Mouse (Mus musculus) urinary bladder, postnatal 36 days (tissue): ENCODE results near the gene Ppm1n.

Experiments
- DNase-seq, 2 experiments: peaks; one replicate each; pipeline ENCODE4 v3.0.0; 2022; ENCODE audit warnings: low spot score in 2 of 2, mixed read lengths in 1 of 2

Ppm1n gene

DNA sequence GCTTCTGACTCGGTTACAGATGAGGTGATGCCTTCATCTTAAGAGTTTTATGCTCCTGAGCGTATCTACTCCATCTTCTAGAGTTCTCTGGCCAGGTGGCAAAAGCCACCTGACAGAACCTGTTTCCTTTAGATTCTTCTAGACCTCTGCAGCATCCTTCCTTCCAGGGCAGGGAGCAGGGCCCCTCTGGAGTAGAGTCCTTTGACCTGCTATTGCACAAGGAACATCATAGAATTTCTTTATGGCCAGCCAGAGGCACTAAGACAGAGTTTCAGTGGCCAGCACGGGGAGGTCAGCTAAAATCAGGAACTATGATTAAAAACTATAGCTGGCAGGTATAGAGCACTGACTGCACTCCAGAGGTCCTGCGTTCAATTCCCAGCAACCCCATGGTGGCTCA is 27.8 kb downstream of the Ppm1n start:
- DNase-seq: no peak

DNA sequence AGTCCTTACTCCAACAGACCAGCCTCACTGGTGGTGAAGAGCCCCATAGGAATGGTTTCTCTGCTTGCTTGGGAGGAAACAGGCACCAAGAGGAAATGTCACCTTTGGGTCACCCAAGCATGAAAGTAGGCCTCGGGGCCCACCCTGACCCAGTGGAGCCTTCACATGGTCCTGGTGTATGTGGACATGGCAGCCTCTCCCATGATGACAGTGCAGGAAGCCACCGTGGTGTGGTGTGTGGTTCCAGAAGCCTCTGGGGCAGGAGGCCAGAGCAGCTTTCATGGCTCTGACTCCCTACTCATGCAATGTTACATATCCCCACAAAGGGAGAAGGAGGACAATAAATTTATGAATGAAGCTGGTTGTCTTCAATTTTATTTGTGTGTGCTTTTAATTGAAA is 32.4 kb downstream of the Ppm1n start:
- no peak for DNase-seq

DNA sequence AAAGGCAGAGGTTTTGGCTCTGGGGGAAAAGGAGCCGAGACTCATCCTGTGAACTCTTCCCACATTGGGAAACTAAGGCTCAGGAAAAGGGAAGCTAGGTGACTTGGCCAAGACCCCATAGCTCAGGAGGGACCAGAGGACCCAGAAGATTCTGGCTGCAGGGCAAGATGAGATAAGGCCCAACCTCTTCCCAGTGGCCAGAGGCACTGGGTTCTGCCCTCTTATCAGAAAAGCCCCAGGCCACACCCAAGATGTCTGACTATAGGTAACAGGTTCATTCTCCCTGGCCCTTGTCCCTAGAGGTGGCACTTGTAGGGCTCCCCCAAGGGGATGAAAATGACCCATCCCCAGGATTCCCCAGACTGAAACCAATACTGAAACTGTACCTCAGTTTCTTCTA is 33.0 kb downstream of the Ppm1n start:
- no peak for DNase-seq

DNA sequence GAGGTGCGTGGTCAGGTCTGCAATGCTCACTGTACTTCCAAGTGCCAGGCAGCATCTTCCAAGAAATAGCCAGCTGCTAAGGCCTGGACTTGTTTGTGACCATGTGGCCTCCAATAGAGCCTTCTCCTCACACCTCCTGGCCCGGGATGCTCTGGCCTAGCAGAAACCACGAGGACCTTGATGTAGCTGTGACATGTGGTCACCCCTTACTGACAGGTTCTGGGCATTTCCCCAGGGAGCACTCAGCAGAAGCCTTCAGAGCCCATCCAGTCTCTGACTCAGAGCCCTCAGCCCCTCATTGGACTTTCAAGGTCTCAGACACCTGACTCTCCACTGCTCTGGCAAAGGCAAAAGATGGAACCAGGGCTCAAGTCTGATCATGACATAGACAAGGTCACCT is 34.8 kb downstream of the Ppm1n start:
- DNase-seq: no peak

DNA sequence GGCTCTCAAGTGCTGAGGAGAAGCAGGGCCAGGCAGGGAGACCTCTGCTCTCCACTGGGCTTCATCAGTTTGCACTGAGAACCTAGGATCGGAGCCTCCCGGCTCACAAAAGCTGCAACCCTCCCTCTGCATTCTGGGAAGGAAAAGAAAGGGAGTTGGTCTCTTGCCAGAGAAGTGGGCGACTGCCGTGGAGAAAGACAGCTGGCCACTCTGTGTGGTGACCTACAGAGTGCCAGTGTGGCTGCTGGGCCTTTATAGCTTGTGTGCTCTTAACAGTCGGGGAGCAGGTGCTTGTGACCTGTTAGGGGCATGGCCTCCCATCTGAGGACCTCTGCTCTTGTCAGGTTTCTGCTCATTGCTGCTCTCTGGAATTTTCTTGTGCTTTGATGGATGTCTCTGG is 36.0 kb downstream of the Ppm1n start:
- no peak for DNase-seq

DNA sequence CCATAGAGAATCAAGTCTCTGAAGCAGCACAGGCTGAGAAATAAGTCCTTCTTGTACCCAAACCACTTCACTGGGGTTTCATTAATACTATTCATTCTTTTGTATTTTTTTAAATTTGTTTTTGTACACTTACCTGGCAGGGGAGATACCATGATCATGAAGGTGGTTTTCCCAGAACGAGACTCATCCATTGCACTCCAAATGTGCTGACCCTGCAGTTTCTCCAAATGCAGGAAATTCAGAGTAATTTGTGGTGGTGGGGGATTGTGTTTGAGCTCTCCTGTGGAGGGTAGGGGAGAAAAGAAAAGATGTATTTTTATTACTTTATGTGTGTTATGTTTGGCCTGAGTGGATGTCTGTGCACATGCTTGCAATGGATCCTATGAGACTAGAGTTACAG is 37.9 kb downstream of the Ppm1n start:
- no peak for DNase-seq

DNA sequence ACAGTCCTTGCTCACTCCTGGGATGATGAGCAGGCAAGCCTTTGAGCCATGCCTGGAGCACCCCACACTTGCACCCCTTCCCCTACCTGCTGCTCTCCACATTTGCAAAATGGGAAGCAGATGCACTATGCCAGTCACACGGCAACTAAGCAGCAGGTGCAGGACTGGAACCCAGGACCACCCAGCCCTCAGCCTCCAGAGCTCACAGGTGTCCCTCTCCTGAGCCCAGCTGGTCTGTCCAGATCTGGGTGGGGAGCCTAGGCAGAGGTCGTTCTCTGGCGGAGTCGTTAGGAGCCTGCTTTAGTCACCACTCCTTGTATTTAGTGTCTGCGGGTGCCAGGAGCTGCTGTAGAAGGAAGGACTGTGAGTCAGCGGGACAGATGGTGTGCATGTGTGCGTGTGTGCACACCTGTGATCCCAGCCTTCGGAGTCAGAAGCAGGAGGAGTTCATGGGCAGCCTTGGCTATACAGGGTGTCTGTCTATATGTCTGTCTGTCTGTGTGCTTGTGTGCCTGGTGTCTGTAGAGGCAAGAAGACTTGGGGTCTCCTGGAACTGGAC is 38.9 kb downstream of the Ppm1n start:
- DNase-seq: no peak

DNA sequence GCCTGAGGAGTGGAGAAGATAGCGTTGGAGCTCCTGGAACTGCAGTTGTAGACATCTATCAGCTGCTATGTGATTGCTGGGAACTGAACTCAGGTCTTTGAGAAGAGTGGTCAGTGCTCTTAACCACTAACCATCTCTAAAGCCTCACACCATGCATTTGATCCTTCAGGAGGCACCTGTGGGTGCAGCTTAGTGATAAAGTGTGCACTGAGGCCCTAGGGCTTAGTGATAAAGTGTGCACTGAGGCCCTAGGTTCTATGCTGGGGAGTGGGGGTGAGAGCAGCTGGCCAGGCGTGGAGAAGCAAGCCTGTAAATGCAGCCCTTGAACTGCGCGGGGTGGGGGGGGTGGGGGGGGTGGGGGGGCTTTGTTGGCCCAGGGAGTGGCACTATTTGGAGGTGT is 39.9 kb downstream of the Ppm1n start:
- DNase-seq: no peak

DNA sequence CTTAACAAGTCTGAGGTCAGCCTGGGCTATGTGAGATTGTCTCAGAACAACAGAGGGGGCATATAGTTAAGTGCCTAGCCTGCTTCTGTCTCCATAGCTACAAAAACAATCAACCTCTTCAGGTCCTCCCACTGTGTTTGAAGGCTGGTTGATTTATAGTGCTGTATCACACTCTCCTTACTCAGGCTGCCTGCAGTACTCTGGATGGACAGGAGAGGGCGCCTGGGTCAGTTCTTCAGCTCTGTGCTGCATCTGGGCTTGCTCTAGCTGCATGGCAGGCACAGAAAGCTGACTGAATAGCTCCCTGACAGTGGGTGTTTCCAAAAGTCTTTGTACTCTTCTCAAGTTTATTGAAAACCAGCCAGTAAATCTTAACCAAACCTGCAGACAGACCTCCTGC is 40.4 kb downstream of the Ppm1n start:
- DNase-seq: peak; percentile 86 to 87

DNA sequence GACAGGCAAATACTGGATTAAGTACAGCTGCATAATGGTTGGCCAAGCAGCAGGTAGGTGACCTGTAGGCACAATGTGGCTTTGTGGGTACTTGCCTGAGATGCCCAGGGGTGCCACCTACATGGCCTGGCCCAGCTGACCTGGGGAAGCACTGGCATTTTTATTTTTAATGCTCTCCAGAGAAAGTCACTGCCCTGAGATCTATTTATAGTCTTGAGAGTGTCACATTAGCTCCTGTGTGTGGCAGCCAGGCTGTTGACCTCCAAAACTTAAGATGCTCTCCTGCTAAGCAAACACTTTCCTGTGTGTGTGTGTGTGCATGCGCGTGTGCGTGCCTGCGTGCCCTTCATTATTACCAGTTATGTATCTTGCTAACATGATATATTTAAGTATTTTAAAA is 41.5 kb downstream of the Ppm1n start:
- no peak for DNase-seq

DNA sequence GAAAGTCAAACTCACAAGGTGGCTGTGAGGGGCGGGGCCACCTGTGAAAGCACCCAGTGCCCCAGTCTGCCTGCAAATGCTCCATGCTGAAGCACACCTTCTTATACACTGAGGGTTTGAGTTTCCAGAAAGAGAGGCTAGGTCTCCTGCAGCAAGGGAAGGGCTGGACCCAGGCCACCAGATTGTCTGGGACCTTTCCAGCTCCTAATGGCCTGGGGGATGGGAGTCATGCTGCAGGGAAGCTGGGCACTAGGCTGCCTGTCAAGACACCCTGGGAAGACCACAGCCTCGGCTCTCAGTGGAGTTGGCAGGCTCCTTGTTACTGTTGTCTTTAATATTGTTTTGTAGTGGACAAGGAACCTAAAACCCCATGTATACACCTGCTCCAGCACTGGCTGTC is 43.5 kb downstream of the Ppm1n start:
- DNase-seq: no peak

DNA sequence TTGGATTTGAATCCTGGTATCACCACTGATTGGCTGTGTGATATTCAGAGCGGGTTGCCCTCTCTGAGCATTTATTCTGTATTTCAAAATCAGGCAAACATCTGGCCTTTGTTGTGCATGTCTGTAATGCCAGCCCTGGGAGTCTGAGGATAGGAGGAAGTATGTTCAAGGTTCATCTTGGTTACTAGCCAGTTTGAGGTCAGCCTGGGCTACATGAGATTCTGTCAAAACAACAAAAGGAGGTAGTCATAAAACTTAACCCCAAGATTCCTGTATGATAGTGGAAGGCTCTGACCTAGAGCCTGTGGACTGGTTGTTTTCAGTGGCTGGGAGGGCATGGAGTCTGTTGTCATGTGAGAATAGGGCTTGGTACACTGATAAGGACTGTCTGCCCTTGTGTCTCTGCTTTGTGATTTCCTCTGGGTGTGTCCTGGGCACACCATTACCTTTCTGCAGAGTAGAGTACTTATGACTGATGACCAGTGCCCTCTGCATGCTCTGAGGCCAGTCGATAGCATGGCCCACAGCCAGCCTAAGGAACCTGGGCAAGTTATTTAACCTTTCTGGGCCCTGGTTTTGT is 44.7 kb downstream of the Ppm1n start:
- DNase-seq: no peak

DNA sequence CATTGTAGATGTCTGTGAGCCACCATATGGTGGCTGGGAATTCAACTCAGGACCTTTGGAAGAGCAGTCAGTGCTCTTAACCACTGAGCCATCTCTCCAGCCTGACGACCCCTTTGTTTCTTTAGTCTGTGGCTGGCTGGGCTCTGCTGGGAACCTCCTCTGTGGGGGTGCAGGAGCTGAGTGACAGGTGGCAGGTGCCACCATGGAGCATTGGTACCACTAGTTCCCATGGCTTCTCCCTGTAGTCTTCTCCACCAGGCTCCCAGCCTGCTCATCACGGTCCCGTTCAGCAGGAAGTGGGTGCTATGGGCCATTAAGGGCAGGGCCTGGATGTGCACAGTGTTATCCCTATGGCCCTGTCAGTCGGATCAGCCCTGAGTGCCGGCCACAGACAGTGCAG is 45.2 kb downstream of the Ppm1n start:
- DNase-seq: no peak

DNA sequence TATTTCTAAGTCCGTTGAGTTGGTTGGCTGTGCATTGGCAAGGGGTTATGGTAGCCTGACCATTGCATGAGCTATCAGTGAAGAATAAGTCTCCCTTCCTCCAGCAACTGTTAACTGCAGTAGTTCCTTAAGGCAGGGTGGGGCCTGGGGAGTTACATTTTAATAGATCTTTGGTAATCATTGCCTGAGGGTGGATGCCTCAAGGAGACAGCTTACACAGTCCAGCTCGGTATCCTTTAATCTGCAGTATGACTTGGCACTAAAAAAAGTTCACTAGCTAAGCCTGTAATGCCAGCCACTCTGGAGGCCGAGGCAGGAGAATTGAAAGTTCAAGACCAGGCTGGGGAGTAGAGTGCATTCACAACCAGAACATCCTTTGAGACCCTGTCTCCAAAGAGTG is 48.0 kb downstream of the Ppm1n start:
- DNase-seq: no peak

DNA sequence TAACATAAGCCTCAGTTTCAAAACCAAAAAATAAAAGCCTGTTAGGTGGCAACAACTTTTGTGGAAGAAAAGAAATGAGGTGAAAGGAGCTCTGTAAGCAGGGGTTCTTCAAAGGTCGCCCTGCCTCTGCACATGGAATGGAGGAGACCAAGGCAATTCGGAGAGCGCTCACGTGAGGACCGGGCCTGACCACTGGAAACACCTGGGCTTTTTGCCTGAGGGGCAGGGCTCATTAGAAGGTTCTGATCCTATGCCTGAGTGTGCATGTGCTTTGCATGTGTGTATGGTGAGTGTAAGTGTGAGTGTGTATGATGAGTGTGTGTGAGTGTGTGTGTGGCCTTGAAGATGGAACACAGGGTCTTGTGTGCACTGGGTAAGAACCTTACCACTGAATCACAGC is 49.0 kb downstream of the Ppm1n start:
- DNase-seq: no peak

DNA sequence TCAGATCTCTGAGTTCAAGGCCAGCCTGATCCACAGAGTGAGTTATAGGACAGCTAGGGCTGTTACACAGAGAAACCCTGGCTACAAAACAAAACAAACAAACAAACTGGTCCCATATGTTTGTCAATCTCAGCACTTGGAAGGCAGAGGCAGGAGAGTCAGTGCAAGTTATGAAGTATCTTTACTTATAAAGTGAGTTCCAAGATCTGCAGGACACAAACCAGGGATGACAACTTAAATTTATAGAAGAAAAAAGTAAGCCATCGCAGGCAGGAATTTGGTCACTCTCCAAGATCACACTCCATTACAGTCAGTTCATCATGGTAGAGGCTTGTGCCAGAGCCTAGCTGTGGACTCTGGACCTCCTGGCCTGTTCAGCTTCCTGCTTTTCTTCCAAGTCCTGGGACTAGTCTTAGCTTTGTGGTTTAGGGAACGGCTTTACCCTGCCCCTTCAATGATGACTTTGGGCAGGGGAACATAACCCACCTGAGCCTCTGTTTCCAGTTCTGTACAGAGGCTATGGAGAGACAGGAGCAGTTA is 49.8 kb downstream of the Ppm1n start:
- DNase-seq: no peak

DNA sequence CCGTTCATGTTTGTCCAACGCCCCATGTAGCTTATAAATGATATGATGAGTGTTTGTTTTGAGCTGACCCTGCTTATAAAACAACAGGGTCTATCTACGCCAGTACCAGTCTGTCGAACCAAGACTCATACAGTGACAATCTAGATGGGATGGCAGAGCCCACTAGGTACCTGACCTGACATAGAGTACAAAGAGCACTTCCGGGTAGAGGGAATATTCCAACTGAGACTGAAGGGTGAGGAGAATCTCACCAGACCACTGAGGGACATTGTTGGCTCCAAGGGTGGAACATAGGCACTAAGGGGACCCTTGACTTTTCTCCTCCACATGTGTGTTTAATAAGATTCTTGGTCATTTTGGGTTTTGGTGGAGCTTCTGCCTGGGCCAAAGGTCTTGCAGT is 50.5 kb downstream of the Ppm1n start:
- no peak for DNase-seq

DNA sequence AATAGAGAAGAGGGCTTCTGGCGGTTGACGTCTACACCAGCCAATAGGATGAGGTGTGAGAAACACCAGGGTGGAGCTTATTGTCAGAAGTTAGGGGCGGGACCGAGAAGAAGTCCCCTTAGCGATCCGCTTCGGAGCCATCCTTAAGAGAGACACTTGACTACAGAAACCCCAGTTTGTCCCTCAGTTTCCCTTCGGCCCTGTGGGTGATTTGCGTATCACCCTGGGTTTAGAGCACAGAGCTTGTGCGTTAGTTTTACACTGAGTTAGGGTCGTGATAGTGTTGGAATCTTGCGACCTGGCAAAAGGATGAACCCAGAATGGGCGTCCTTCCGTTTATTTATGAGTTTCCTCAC is 51.1 kb downstream of the Ppm1n start:
- no peak for DNase-seq

DNA sequence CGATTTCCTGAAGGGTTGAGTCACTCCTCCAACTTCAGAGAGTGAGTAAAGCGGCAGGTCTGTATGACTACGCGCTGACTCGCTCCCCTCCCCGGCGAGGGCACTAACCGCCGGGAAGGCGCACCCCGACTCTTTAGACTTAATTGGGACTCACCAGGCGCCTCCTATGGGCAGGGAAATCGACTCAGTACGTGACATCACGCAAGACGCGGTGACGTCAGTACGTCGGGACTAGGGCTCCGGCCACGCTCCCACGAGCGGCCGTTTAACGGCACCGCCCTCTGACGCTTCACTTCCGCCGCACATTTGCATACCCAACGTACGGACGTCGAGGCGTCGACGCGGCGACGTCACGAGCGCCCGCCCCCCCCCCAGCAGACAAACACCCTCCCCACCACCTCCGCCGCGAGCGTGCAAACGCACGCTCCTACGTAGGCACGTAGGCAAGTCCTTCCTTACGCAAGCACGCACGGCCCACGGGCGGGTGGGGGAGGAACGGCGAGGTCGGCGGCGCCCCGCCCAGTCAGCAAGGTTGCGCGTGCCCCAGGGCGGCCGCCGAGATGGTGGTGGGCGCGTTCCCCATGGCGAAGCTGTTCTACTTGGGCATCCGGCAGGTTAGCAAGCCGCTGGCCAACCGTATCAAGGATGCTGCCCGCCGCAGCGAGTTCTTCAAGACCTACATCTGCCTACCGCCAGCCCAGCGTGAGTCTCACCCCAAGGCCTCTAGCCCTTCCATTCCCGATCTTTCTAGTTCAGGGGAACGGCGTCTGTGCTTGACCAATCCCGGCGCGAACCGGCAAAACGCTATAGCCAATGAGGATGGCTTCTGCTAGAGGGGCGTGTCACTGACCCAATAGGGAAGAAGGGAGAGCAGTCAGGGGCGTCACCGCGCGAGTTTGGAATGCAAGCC is 51.7 kb downstream of the Ppm1n start, which contains the start of gene Opa3:
Opa3 (plus strand) TSS at position 452 of the 910 bp plus-strand sequence.
- peak; percentile 99 for DNase-seq

DNA sequence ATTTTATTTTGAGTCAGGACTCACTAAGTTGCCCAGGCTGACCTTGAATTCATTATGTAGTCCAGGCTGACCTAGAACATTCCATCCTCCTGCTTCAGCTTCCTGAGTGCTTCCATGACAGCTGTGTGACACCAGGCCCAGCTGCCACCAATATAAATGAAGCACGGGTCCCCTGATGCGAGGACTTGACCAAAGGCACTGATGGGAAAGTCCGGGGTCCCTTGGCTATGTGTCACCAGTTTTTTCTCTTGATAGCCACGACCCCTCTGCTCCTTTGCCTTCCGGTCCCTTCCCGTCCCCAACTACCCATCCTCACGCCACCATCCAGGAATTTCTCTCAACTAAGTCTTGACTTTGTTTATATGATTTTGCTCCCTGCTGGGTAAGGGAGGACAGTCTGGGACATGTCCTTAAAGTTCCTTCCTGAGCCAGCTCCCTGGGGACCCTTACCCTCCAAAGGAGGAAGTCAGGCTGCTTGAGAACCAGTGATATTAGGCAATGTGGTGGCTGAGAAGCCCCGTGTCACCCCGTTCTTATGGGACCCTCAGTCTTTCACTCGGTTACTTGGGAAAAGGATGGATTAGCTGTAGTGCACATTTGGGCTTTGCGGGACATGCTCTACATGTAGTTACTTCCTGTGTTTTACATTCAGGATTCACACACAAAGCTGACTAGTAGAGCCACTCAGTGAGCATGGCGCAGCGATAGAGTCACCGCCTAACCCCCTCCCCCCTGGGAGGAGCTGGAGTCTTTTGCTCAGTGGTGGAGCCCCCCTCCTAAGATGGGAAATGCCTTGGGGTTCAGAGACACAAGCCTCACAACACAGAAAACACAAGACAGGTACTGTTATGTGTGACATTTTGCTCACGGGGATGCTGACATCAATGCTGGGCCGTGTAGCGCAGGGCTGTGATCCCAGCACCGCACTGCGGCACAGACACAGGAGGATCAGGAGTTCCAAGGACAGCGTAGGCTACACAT is 52.8 kb downstream of the Ppm1n start:
- DNase-seq: peak; percentile 13 to 28
